Mouse (Mus musculus) small intestine, adult 2 months (tissue): ENCODE data around the gene Chrm4.

ENCODE experiments used
- CTCF ChIP-seq: fragments of 200-500 bp; IDR thresholded peaks from 2 replicates; pipeline ENCODE4 v1.5.1; 2012; ENCODE audit warnings: low read depth, mild to moderate bottlenecking, control low read depth, inconsistent platforms, low read length, moderate library complexity, mixed read lengths; ENCODE audit not compliant: insufficient replicate concordance, insufficient read length; ENCODE audit errors: extremely low read depth
- POLR2A ChIP-seq: fragments of 200-500 bp; IDR thresholded peaks from 2 replicates; pipeline ENCODE4 v1.6.1; 2012; ENCODE audit warnings: low read depth, mild to moderate bottlenecking, control low read depth, inconsistent platforms, low read length, moderate library complexity

- TF ChIP-seq CTCF: no peak
- TF ChIP-seq POLR2A: no peak
Measured at GRCm38 (mm10) chr2:91949411-91950274, 22.6 kb downstream of the Chrm4 start.
